Mouse (Mus musculus) heart, embryonic 12.5 days (tissue): Measurements from ENCODE around the gene Lsm14a. TPM values are rescaled to one million over a fixed set of nuclear protein-coding genes. Genes with fewer than 3 reads are reported as not detected.

ENCODE experiments used
- ATAC-seq: fragments of 200-750 bp; cut with Nextera tagmentation; 2 replicates; pipeline ENCODE4 v1.8.0; 2017; ENCODE audit warnings: moderate TSS enrichment, moderate library complexity; ENCODE audit not compliant: insufficient number of reproducible peaks, low FRiP score
- H3K27ac ChIP-seq: fragments of 300-500 bp; sonication (generic); 2 replicates; pipeline ENCODE4 v1.5.1; 2016; ENCODE audit warnings: mild to moderate bottlenecking, moderate library complexity; ENCODE audit not compliant: poor library complexity, severe bottlenecking
- H3K27me3 ChIP-seq: fragments of 300-500 bp; sonication (generic); replicated peaks from 2 replicates; pipeline ENCODE4 v1.6.1; 2016; ENCODE audit warnings: mild to moderate bottlenecking, moderate library complexity
- H3K36me3 ChIP-seq: fragments of 300-500 bp; sonication (generic); 2 replicates; pipeline ENCODE4 v1.6.1; 2016; ENCODE audit warnings: mild to moderate bottlenecking, moderate library complexity
- H3K4me1 ChIP-seq: fragments of 300-500 bp; sonication (generic); replicated peaks from 2 replicates; pipeline ENCODE4 v1.6.1; 2016; ENCODE audit warnings: mild to moderate bottlenecking
- H3K4me2 ChIP-seq: fragments of 300-500 bp; sonication (generic); 2 replicates; pipeline ENCODE4 v1.6.1; 2016; ENCODE audit warnings: mild to moderate bottlenecking, moderate library complexity
- H3K4me3 ChIP-seq: fragments of 300-500 bp; sonication (generic); 2 replicates; pipeline ENCODE4 v1.5.1; 2016; ENCODE audit warnings: mild to moderate bottlenecking
- H3K9ac ChIP-seq: fragments of 300-500 bp; sonication (generic); 2 replicates; pipeline ENCODE4 v1.6.1; 2016; ENCODE audit warnings: mild to moderate bottlenecking, moderate library complexity
- H3K9me3 ChIP-seq: fragments of 300-500 bp; sonication (generic); replicated peaks from 2 replicates; pipeline ENCODE4 v1.6.1; 2016; ENCODE audit warnings: mild to moderate bottlenecking, moderate library complexity
- WGBS: fragments of 180-500 bp; shearing (Covaris S2); methylation state at CpG from one replicate; pipeline ENCODE4 v1.1.7; 2016; 5-methylcytosine and 5-hydroxymethylcytosine counted together
- polyA plus RNA-seq: library from polyadenylated mRNA; unstranded; fragments of >200 nt; fragmentation: Nextera tagmentation; extraction: Ambion mirVana; gene quantifications from 2 replicates; pipeline ENCODE4 v1.2.1, GENCODE M21; 2016

Lsm14a gene
- polyA plus RNA-seq, 1 experiment from 2014 or later = 80.3 TPM

DNA sequence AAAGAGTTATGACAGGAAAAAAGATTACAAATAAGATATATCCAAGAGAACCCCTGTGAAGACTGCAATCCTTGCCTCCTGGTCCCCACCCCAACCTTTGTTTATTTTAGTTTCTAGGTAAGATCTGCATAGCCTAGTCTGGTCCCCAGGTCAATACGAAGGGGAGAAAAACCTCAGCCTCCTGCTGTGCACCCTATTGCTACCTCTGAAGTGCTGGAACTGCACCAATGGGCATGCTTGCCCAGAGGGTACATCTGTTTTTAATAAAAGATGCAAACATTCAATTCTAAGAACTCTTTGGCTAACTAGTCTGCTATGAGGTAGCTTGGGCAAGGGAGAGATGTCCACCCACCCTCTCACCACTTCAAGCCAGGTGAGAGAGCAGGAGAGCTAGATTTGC lies 19.2 kb downstream of the Lsm14a start:
- no peak overlapping the region for H3K4me2 ChIP-seq
- no peaks in the 10 kb centered on the region for H3K27me3 ChIP-seq
- no peak overlapping the region for H3K4me3 ChIP-seq
- H3K36me3 ChIP-seq = peaks cover 53% of the 10 kb centered on the region
- no peaks in the 10 kb centered on the region for H3K9me3 ChIP-seq
- 75% methylated on average over 1 of the region's 1 CpGs for WGBS
- peaks cover 7% of the 10 kb centered on the region for H3K4me1 ChIP-seq
- H3K27ac ChIP-seq = no peak overlapping the region
- no peak overlapping the region for H3K9ac ChIP-seq
- ATAC-seq = no peak

DNA sequence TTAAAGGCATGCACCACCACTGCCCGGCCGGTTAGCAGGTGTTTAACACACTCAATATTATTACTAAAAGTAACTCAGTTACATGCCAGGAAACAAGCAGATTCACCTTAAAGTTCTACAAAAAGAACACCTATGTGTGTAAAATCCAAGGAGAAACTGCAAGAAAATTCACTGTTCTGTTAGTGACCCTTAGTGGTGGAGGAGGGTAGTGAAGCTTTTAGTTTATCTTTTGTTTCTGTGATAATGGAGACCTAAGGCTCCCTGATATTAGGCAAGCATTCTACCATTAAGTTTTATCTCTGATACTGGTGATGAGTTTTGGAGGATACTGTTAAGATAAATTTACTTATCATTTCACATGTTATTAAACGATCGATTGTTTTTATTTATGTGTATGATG lies 37.5 kb downstream of the Lsm14a start:
- Histone ChIP-seq H3K4me2 (no peak overlapping the region), H3K36me3 (peaks cover 52% of the 10 kb centered on the region)
- ATAC-seq = no peak

DNA sequence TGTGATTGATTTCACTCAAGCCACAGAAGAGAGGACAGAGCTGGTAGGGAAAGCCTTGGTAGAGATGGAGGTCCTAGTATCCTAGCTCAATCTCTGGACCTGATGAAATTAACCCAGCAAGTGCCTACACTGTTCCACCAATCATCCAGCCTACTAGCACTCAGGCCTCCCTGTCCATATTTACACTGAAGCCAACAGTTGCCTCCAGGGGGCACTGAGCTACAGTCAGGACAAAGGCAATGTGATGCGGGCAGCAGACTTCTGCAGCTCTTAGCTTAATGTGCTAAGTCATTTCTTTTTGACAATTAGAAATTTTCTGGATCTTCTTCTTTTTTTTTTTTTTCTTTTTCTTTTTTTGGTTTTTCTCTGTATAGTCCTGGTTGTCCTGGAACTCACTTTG lies 41.1 kb downstream of the Lsm14a start:
- no peak overlapping the region for H3K9ac ChIP-seq
- WGBS = 73% methylated on average over 1 of the region's 1 CpGs
- no peak overlapping the region for H3K4me2 ChIP-seq
- no peaks in the 10 kb centered on the region for H3K27me3 ChIP-seq
- ATAC-seq = no peak
- H3K9me3 ChIP-seq = no peaks in the 10 kb centered on the region
- peaks cover 72% of the 10 kb centered on the region for H3K36me3 ChIP-seq
- no peak overlapping the region for H3K27ac ChIP-seq
- no peak overlapping the region for H3K4me3 ChIP-seq
- 0 out of 2 replicates have a peak, but pooled peaks cover 6% of the 10 kb centered on the region for H3K4me1 ChIP-seq

More for the DNA sequence above, 37.5 kb downstream of the Lsm14a start:
- no peaks in the 10 kb centered on the region for H3K27me3 ChIP-seq
- H3K4me3 ChIP-seq = no peak overlapping the region
- H3K4me1 ChIP-seq = no peaks in the 10 kb centered on the region
- 87% methylated on average over 4 of the region's 4 CpGs for WGBS
- H3K9me3 ChIP-seq = no peaks in the 10 kb centered on the region
- no peak overlapping the region for H3K27ac ChIP-seq
- no peak overlapping the region for H3K9ac ChIP-seq

DNA sequence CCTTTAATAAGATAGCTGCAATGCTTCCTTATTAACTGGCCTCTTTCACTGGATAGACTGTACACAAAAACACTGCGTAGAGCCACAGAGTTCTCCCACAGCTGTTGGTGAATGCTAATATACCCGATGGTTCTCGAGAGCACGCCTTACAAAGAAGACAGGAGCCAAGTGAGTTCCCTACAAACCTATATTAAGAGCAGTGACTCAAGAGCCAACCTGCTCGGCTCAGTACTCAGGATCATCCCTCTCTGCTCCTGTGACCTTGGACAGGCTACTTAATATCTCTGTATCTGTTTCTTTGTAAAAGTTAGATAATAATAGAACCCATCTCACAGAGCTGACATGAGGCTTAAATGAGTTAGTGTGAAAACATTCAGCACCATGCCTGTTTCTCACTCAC lies 42.9 kb downstream of the Lsm14a start:
- Histone ChIP-seq H3K36me3 (peaks cover 77% of the 10 kb centered on the region), H3K9ac (no peak overlapping the region), H3K4me1 (0 out of 2 replicates have a peak, but pooled peaks cover 6% of the 10 kb centered on the region), H3K27ac (no peak overlapping the region), H3K9me3 (no peaks in the 10 kb centered on the region), H3K4me3 (no peak overlapping the region), H3K4me2 (no peak overlapping the region), H3K27me3 (no peaks in the 10 kb centered on the region)
- ATAC-seq = no peak
- WGBS = 67% methylated on average over 5 of the region's 5 CpGs

DNA sequence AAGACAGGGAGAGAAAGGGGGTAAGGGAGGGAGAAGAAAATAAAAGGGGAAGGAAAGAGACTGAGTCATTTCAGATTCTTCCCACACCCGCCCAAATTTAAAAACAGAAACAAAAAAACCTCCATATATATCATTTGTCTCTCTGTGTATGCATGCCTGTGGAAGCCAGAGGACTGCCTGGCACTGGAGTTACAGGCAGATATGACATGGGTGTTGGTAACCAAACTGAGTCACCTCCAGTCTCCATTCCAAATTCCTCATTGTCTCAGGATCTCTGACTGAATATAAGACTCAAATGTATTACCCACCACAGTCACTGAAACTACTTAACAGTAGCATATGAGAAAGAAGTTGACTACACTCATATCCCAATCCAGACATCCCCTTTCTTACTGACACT lies 45.1 kb downstream of the Lsm14a start:
- ATAC-seq = no peak
- H3K27ac ChIP-seq = no peak overlapping the region
- H3K4me3 ChIP-seq = no peak overlapping the region
- H3K4me1 ChIP-seq = 0 out of 2 replicates have a peak, but pooled peaks cover 6% of the 10 kb centered on the region
- H3K9me3 ChIP-seq = no peaks in the 10 kb centered on the region
- H3K9ac ChIP-seq = no peak overlapping the region
- peaks cover 86% of the 10 kb centered on the region for H3K36me3 ChIP-seq
- 78% methylated on average over 1 of the region's 1 CpGs for WGBS
- H3K27me3 ChIP-seq = no peaks in the 10 kb centered on the region
- H3K4me2 ChIP-seq = no peak overlapping the region

DNA sequence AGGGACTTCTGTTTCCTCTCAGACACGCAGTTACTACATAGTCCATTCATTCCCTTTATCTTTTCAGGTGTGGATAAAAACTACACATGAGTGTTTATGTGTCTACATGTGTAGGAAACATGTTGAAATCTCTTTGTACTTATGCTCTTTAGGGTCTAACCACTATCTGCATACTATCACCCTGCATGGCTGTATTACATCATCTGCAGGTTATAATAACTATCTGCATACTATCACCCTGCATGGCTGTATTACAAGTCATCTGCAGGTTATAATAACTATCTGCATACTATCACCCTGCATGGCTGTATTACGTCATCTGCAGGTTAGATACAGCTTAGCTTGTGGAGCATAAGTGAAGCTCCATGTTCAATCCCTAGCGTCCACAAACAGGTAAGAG lies 46.1 kb downstream of the Lsm14a start:
- Histone ChIP-seq H3K9me3 (no peaks in the 10 kb centered on the region), H3K36me3 (peaks cover 87% of the 10 kb centered on the region)

DNA sequence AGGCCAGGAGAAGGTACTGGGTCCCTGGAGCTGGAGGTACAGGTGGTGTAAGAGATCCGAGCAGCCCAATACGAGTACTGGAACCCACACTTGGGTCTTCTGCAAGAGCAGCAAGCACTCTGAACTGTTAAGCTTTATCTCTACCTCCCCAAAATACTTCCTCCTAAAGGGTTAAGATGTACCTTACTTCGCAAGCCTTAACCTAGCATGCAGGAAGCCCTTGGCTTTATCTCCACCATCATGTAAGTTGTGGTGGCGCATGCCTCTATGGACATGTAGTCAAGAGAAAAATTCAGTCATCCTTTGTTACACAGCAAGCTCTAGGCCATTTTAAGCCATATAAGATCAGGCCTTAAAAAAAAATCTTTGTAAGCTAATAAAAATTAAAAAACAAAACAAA lies 46.6 kb downstream of the Lsm14a start:
- 0 out of 2 replicates have a peak, but pooled peaks cover 6% of the 10 kb centered on the region for H3K4me1 ChIP-seq
- no peak overlapping the region for H3K4me2 ChIP-seq
- no peak overlapping the region for H3K27ac ChIP-seq
- H3K27me3 ChIP-seq = no peaks in the 10 kb centered on the region
- H3K9ac ChIP-seq = no peak overlapping the region
- H3K9me3 ChIP-seq = no peaks in the 10 kb centered on the region
- 85% methylated on average over 4 of the region's 4 CpGs for WGBS
- no peak for ATAC-seq
- peaks cover 87% of the 10 kb centered on the region for H3K36me3 ChIP-seq
- no peak overlapping the region for H3K4me3 ChIP-seq

More for the DNA sequence above, 46.1 kb downstream of the Lsm14a start:
- no peaks in the 10 kb centered on the region for H3K27me3 ChIP-seq
- 0 out of 2 replicates have a peak, but pooled peaks cover 6% of the 10 kb centered on the region for H3K4me1 ChIP-seq
- H3K4me3 ChIP-seq = no peak overlapping the region
- 80% methylated on average over 3 of the region's 3 CpGs for WGBS
- no peak for ATAC-seq
- no peak overlapping the region for H3K4me2 ChIP-seq
- no peak overlapping the region for H3K27ac ChIP-seq
- H3K9ac ChIP-seq = no peak overlapping the region

DNA sequence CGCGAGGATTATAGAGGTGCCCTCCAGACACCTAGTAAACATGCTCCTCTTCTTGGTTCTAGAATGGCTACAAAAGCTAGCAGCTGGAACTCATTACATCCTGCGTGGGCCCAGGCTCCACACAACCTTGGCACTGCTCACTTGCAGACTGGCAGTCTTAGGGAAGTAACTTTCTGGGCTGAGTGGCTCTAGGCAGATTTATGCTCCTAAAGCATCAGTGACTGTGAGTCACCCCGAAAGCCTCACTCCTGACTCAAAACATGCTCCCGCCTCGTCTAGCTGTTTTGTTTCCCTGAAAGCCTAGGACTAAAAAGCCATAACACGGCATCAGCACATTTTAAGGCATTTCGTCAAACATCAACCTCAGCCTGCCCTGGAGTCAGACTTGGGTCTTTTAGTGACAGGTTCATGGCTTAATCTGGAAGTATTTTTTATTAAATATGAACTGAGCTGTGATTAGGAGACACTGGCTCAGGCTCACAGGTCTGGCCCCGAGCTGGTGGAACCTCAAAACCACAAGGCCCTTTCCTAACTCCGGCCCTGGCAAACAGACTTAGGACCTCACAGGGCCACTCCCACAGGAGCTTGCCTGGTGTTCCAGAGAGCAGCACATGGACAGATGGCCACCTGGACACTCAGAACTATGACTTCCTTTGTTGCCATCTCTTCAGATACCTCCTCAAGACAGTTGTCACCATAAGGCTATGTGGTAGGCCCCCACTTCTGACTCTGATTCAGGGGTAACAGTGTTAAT lies 50.9 kb downstream of the Lsm14a start:
- Histone ChIP-seq H3K9ac (no peak overlapping the region), H3K4me1 (peaks cover 35% of the 10 kb centered on the region), H3K27ac (peak overlapping the region; percentile 6; the same call in 1 of the 2 replicates), H3K36me3 (peaks cover 69% of the 10 kb centered on the region), H3K27me3 (no peaks in the 10 kb centered on the region), H3K4me2 (no peak overlapping the region), H3K9me3 (no peaks in the 10 kb centered on the region), H3K4me3 (no peak overlapping the region)
- no peak for ATAC-seq
- 91% methylated on average over 10 of the region's 10 CpGs for WGBS

DNA sequence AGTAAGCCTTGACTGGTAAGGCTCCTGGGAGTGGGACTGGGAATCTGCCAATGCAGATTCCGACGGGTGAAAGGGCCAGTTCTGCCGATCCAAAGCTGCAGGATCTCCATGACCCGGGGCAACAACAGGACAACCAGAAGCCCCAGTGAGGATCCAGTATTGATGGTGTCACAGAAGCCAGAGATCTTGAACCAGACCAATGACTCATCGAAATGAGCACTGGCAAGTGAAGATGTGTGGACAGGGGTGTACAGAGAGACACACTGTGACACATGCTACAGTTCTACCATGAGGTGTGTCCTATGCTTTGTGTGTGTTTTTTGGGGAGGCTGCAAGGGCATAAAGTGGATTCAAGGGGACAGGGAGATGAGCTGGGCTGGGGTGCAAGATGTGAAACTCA lies 52.3 kb downstream of the Lsm14a start:
- Histone ChIP-seq H3K4me3 (no peak overlapping the region), H3K4me2 (no peak overlapping the region), H3K36me3 (peaks cover 59% of the 10 kb centered on the region), H3K27me3 (no peaks in the 10 kb centered on the region), H3K9ac (no peak overlapping the region), H3K9me3 (peaks cover 6% of the 10 kb centered on the region; the same call in 1 of the 2 replicates), H3K27ac (peak overlapping the region; percentile 31; the same call in 1 of the 2 replicates), H3K4me1 (peaks cover 35% of the 10 kb centered on the region)
- WGBS = 71% methylated on average over 5 of the region's 5 CpGs
- ATAC-seq = no peak

DNA sequence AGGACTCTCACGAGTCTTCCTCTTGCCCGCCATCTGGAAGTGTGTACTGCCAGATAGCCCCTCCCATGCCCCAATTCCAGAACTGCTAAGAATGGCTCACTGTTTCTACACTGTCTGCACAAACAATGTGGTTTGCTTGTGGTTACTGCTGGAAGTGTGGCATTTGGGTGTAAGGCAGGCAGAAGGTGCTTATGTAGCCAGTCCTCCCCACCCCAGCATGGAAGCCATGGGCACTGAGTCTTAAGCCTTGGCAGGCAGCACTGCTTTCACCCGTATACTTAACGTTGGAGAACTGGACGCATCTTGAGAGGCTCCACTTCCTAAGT lies 54.0 kb downstream of the Lsm14a start:
- peak overlapping the region; percentile 88 for H3K27ac ChIP-seq
- H3K27me3 ChIP-seq = no peaks in the 10 kb centered on the region
- no peak overlapping the region for H3K9ac ChIP-seq
- peaks cover 35% of the 10 kb centered on the region for H3K4me1 ChIP-seq
- H3K9me3 ChIP-seq = peaks cover 6% of the 10 kb centered on the region; the same call in 1 of the 2 replicates
- ATAC-seq = no peak; the same call in 1 of the 2 replicates
- H3K36me3 ChIP-seq = peaks cover 49% of the 10 kb centered on the region
- 63% methylated on average over 5 of the region's 5 CpGs for whole genome bisulfite sequencing
- peak overlapping the region; percentile 46; the same call in 1 of the 2 replicates for H3K4me2 ChIP-seq
- no peak overlapping the region for H3K4me3 ChIP-seq

DNA sequence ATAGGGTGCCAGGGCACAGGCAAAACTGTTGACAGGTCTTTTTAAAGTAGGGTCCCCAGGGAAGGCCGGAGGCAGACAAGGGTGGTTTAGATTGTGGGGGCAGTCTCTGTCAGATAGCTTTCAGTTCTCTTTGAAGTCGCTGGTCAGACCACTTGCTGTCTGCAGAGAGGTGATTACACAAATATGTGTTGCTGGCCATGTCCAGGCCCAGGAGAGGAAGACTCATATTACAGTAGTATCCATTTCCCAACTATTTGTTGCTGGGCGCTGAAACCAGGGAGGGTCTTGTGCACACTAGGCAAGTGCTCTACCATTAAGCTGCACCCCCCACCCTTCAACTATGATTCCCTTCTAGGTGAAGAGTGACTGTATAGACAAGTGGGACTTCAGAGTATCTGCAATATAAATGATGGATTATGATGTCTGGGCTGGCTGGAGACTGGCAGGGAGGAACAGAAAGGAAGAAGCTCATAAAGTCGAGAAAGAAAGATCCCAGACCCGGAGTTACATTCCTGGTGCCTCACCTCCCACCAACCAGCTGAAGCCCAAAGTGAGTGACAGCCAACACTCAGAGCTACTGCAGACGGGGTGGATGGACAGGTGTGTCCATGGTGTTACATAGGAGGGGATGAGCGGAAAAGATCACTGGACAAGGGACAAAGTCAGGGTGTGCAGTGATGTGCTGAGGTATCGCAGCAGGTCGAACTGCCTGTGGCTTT lies 54.5 kb downstream of the Lsm14a start:
- 36% methylated on average over 9 of the region's 9 CpGs for WGBS
- Histone ChIP-seq H3K27me3 (no peaks in the 10 kb centered on the region), H3K9me3 (peaks cover 6% of the 10 kb centered on the region; the same call in 1 of the 2 replicates), H3K4me1 (peaks cover 35% of the 10 kb centered on the region), H3K9ac (no peak overlapping the region), H3K27ac (peak overlapping the region; percentile 88), H3K4me3 (no peak overlapping the region), H3K4me2 (peak overlapping the region; percentile 46), H3K36me3 (peaks cover 44% of the 10 kb centered on the region)
- peak; percentile 54; the same call in 1 of the 2 replicates for ATAC-seq
